Mouse (Mus musculus): ENCODE data around the gene Ltbp4. TPM values are rescaled to one million over a fixed set of nuclear protein-coding genes. Genes with fewer than 3 reads are reported as not detected.
A peak's percentile ranks its signal among the peaks of the same experiment; 100 is the strongest.

The Ltbp4 gene
- polyA plus RNA-seq (2012; rRNA removed), result 26.9 and 28.2 TPM in 2 replicates

DNA sequence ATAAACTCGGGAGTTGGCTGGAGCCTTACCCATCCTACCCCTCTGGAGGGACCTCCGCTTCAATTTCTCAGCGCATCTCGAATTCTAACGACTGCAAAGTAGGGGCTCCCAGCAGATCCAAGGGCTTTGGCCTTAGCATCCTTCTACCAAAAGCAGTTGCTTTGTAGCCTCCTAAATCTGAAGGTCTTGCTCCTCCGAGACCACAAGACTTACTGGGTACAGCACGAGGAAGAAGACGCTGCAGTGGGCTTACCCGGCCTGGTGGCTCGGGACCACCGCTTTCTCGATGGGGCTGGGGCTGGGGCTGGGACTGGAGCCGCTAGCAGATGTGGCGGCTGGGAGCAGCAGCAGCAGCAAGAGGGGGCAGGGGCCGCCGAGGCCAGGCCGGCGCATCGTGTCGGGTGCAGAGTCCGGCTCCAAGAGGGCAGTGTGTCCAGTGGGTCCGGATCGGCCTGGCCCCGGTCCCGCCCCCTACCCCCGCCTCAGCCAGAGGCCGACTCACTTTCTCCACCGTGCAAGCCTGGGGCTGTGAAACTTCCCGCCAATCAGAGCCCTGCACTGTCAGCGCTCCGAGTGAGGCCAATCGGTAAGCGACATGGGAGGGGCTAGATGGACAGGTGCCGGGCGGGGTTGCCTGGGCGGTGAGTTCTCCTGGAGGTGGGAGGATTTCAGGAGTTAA is at the start of gene Ltbp4:
Gene Ltbp4, minus strand, starts transcription at position 518 of the 679 bp plus-strand sequence.
- TF ChIP-seq POLR2A (IDR thresholded peaks at IDR 0.05; ENCODE audit: borderline replicate concordance, insufficient read depth, low read length), result no peak
- TF ChIP-seq CTCF (IDR thresholded peaks at IDR 0.05; ENCODE audit: borderline replicate concordance, insufficient read depth, low read depth, low read length), result no peak
- Histone ChIP-seq H3K27me3 (ENCODE audit: control insufficient read depth, insufficient read depth, low read length) (peaks cover 6% of the 10 kb centered on the region; the same call in 1 of the 2 replicates), H3K27ac (ENCODE audit: insufficient read depth, low read length) (no peak within 1 kb of the TSS), H3K4me1 (ENCODE audit: control insufficient read depth, insufficient read depth, low read length) (peaks cover 3% of the 10 kb centered on the region; the same call in 1 of the 2 replicates), H3K4me3 (replicated peaks; ENCODE audit: insufficient read depth, low read depth, low read length) (peak within 1 kb of the TSS; percentile 30)
- no peak for DNase-seq
- 10% methylated on average over 36 of the region's 36 CpGs for WGBS

DNA sequence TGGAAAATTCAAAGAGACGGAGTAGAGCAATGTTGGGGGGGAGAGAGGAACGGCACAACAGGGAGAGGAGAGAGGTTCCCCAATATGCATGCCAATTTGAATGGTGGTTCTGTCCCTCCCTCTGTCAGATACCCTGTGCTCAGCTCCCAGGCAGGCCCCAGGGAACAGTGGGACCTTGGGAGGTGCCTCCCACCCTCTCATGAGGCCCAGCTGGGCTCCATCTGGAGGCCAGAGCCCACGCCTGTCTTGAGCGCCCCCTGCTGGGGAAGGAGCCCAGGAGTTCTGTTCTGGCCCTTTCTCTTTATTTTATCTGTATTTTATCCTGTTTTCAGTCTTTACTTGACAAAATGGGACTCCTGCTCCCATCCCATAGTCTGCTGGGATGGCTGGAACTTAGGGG is 47.2 kb upstream of the Ltbp4 start:
- DNase-seq, result peak in 1 of 2 experiments; percentile 58
- 26% methylated on average over 4 of the region's 4 CpGs for WGBS
- no peaks in the 10 kb centered on the region for H3K27me3 ChIP-seq (ENCODE audit: control insufficient read depth, insufficient read depth, low read length)
- TF ChIP-seq CTCF (IDR thresholded peaks at IDR 0.05; ENCODE audit: borderline replicate concordance, insufficient read depth, low read depth, low read length), result peak; percentile 49; the same call in 1 of the 2 replicates
- no peak for TF ChIP-seq POLR2A (IDR thresholded peaks at IDR 0.05; ENCODE audit: borderline replicate concordance, insufficient read depth, low read length)
- H3K4me1 ChIP-seq (ENCODE audit: control insufficient read depth, insufficient read depth, low read length), result peaks cover 25% of the 10 kb centered on the region
- peak overlapping the region; percentile 69 for H3K27ac ChIP-seq (ENCODE audit: insufficient read depth, low read length)
- H3K4me3 ChIP-seq (replicated peaks; ENCODE audit: insufficient read depth, low read depth, low read length), result no peak overlapping the region

DNA sequence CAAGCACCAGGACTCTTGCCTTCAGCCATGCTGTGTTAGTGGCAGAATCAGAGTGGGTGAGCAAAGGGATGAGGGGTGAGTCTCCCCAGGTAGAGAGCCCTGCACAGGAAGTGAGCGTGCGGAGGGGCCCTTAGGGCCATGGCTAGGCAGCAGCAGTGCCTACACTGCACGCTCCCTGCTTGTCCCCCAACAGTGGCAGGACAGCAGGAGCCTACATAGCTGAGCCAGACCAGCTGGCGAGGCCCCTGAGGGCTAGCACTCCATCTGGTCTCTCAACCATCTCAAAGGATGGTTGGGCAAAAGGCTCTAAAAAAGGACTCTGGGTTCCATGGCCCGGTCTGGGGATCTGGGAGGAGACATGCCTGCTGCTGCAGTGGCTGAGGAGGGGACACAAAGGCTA is 46.6 kb upstream of the Ltbp4 start:
- peaks cover 25% of the 10 kb centered on the region for H3K4me1 ChIP-seq (ENCODE audit: control insufficient read depth, insufficient read depth, low read length)
- TF ChIP-seq CTCF (IDR thresholded peaks at IDR 0.05; ENCODE audit: borderline replicate concordance, insufficient read depth, low read depth, low read length) (no peak), POLR2A (IDR thresholded peaks at IDR 0.05; ENCODE audit: borderline replicate concordance, insufficient read depth, low read length) (no peak)
- no peak overlapping the region for H3K4me3 ChIP-seq (replicated peaks; ENCODE audit: insufficient read depth, low read depth, low read length)
- DNase-seq, result peak; percentile 76 to 82
- H3K27me3 ChIP-seq (ENCODE audit: control insufficient read depth, insufficient read depth, low read length), result no peaks in the 10 kb centered on the region
- 10% methylated on average over 5 of the region's 5 CpGs for WGBS
- peak overlapping the region; percentile 69 for H3K27ac ChIP-seq (ENCODE audit: insufficient read depth, low read length)

DNA sequence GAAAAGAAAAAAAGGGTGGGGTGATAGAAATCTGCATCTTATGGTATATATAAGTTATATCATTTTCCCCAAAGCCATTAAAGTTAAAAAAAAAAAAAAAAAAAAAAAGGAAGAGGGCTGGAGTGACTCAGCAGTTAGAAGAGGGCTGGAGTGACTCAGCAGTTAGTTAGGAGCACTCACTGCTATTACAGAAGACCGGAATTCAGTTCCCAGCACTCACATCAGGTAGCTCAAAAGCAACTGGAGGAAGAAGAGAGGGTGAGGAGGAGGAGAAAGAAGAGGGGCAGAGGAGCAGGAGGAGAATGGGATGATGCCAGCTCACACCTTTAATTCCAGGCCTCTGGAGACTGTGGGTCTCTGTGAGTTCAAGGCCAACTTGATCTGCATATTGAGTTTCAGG is 45.7 kb upstream of the Ltbp4 start:
- Histone ChIP-seq H3K27ac (ENCODE audit: insufficient read depth, low read length) (0 out of 2 replicates have a peak overlapping the region, but pooled peaks have one; percentile 69), H3K27me3 (ENCODE audit: control insufficient read depth, insufficient read depth, low read length) (no peaks in the 10 kb centered on the region), H3K4me3 (replicated peaks; ENCODE audit: insufficient read depth, low read depth, low read length) (no peak overlapping the region), H3K4me1 (ENCODE audit: control insufficient read depth, insufficient read depth, low read length) (peaks cover 25% of the 10 kb centered on the region)
- DNase-seq, result no peak
- TF ChIP-seq POLR2A (IDR thresholded peaks at IDR 0.05; ENCODE audit: borderline replicate concordance, insufficient read depth, low read length), result no peak
- no peak for TF ChIP-seq CTCF (IDR thresholded peaks at IDR 0.05; ENCODE audit: borderline replicate concordance, insufficient read depth, low read depth, low read length)
- WGBS, result 90% methylated on average over 1 of the region's 1 CpGs

DNA sequence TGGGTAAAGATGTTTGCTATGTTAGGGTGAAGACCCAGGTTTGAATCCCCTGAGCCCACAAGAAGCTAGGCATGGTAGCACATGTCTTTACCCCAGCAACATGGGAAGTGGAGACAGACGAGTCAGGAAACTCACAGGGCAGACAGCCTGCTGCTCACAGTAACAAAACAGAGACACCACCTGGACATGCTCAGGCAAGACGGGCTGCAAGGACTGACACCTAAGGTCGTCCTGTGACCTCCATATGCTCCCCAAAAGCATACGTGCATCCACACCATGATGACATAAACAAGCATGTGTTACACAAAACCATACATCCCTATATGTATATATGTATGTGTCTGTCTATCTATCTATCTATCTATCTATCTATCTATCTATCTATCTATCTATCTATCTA is 44.1 kb upstream of the Ltbp4 start:
- no peak overlapping the region for H3K4me3 ChIP-seq (replicated peaks; ENCODE audit: insufficient read depth, low read depth, low read length)
- no peak overlapping the region for H3K27ac ChIP-seq (ENCODE audit: insufficient read depth, low read length)
- no peak for DNase-seq
- peaks cover 19% of the 10 kb centered on the region for H3K4me1 ChIP-seq (ENCODE audit: control insufficient read depth, insufficient read depth, low read length)
- no peaks in the 10 kb centered on the region for H3K27me3 ChIP-seq (ENCODE audit: control insufficient read depth, insufficient read depth, low read length)
- TF ChIP-seq CTCF (IDR thresholded peaks at IDR 0.05; ENCODE audit: borderline replicate concordance, insufficient read depth, low read depth, low read length) (no peak), POLR2A (IDR thresholded peaks at IDR 0.05; ENCODE audit: borderline replicate concordance, insufficient read depth, low read length) (no peak)
- WGBS, result 12% methylated on average over 4 of the region's 4 CpGs

DNA sequence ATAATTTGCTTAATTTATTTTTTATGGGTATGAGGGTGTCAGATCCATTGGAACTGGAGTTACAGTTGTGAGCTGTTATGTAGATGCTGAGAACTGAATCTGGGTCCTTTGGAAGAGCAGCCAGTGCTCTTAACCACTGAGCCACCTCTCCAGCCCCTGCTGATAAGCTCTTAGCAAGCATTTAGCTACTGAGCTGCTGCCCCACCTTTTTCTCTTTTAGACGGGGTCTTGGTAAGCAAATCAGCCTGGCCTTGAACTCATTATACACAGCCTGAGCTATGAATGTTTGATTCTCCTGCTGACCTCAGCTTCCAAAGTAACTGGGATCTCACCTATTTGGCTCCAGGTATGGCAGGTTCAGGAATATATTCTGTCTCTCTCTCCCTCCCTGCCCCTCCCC is 43.5 kb upstream of the Ltbp4 start:
- H3K27ac ChIP-seq (ENCODE audit: insufficient read depth, low read length), result no peak overlapping the region
- no peak overlapping the region for H3K4me3 ChIP-seq (replicated peaks; ENCODE audit: insufficient read depth, low read depth, low read length)
- no peak for TF ChIP-seq POLR2A (IDR thresholded peaks at IDR 0.05; ENCODE audit: borderline replicate concordance, insufficient read depth, low read length)
- no peak for TF ChIP-seq CTCF (IDR thresholded peaks at IDR 0.05; ENCODE audit: borderline replicate concordance, insufficient read depth, low read depth, low read length)
- no peak for DNase-seq
- WGBS, result 63% methylated on average over 1 of the region's 1 CpGs
- peaks cover 19% of the 10 kb centered on the region for H3K4me1 ChIP-seq (ENCODE audit: control insufficient read depth, insufficient read depth, low read length)
- H3K27me3 ChIP-seq (ENCODE audit: control insufficient read depth, insufficient read depth, low read length), result no peaks in the 10 kb centered on the region

DNA sequence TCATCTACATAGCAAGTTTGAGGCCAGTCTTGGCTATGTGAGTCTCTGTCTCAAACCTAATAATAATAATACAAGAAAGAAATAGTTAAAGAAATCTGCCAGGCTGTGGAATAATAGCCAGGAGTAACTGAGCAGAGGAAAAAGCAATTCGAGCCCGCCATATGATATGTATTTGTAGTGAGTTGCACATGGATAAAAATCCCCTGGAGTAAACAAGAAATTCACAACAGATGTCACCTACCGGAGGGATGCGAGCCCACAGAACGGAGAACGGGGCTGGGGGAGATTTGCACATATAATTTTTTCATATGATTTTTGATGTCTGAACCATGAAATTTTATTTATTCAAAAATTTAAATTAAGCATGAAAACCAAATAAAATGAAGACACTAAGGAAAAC is 42.3 kb upstream of the Ltbp4 start:
- no peak for DNase-seq
- no peak for TF ChIP-seq POLR2A (IDR thresholded peaks at IDR 0.05; ENCODE audit: borderline replicate concordance, insufficient read depth, low read length)
- TF ChIP-seq CTCF (IDR thresholded peaks at IDR 0.05; ENCODE audit: borderline replicate concordance, insufficient read depth, low read depth, low read length), result no peak
- Histone ChIP-seq H3K4me3 (replicated peaks; ENCODE audit: insufficient read depth, low read depth, low read length) (no peak overlapping the region), H3K4me1 (ENCODE audit: control insufficient read depth, insufficient read depth, low read length) (peaks cover 17% of the 10 kb centered on the region), H3K27ac (ENCODE audit: insufficient read depth, low read length) (no peak overlapping the region), H3K27me3 (ENCODE audit: control insufficient read depth, insufficient read depth, low read length) (no peaks in the 10 kb centered on the region)
- WGBS, result 57% methylated on average over 6 of the region's 6 CpGs

DNA sequence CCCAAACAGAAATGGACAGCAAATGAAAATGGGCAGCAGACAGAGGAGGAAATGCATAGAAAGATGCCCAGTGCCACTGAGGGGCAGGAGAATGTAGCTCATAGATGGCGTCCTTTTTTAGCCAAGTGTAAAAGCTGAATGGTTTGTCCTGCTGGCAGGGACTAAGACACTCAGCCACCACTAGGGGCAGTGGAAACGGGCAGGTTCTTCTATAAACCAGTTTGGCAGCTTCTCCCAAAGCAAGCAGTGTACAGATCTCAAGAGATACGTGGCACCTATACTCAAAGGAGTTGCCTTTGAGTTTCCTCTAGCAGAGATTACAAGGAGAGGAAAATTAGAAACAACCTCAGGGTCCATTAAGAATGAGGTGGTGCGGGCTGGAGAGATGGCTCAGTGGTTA is 40.9 kb upstream of the Ltbp4 start:
- H3K27me3 ChIP-seq (ENCODE audit: control insufficient read depth, insufficient read depth, low read length), result no peaks in the 10 kb centered on the region
- DNase-seq, result peak in 1 of 2 experiments; percentile 68
- H3K27ac ChIP-seq (ENCODE audit: insufficient read depth, low read length), result no peak overlapping the region
- no peak for TF ChIP-seq POLR2A (IDR thresholded peaks at IDR 0.05; ENCODE audit: borderline replicate concordance, insufficient read depth, low read length)
- peak; percentile 72 for TF ChIP-seq CTCF (IDR thresholded peaks at IDR 0.05; ENCODE audit: borderline replicate concordance, insufficient read depth, low read depth, low read length)
- WGBS, result 16% methylated on average over 4 of the region's 4 CpGs
- peaks cover 7% of the 10 kb centered on the region for H3K4me1 ChIP-seq (ENCODE audit: control insufficient read depth, insufficient read depth, low read length)
- no peak overlapping the region for H3K4me3 ChIP-seq (replicated peaks; ENCODE audit: insufficient read depth, low read depth, low read length)

Data from cerebellum, adult 2 months (tissue).